Mouse (Mus musculus): ENCODE measurements around the gene Actr2. TPM values are rescaled to one million over a fixed set of nuclear protein-coding genes. Genes with fewer than 3 reads are reported as not detected.
"Not testable (repeated sequence)": the region's sequence is repeated elsewhere in the genome, so short reads cannot be mapped to it uniquely, and the experiment has no call there.

The Actr2 gene
- total and polyA plus RNA-seq, 3 experiments, result 18.1 to 75.8 (median 71.7) TPM

DNA sequence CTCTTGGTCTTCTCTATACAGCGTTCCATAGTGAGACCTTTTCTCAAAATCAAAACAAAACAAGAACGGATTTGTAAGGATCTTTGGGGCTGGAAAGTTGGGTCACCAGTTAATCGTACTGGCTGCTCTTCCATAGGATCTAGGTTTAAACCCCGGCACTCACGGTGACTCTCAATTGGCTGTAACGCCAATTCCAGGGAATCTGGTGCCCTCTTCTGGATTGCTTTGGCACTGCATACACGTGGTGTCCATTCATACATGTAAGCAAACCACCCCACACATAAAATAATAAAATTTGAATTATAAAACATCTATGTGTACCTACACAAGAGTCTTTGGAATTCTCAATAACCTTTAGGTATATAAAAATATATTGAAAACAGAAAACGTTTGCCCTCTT, 81.2 kb downstream of the Actr2 start:
- Histone ChIP-seq H3K27me3 (ENCODE audit: control insufficient read depth, insufficient read depth, low read length) (no peaks in the 10 kb centered on the region), H3K27ac (no peak overlapping the region), H3K4me1 (ENCODE audit: control insufficient read depth, insufficient read depth, low read length) (no peaks in the 10 kb centered on the region), H3K79me2 (replicated peaks; ENCODE audit: control insufficient read depth, insufficient read depth, low read length) (no peaks in the 10 kb centered on the region), H3K4me3 (no peak overlapping the region), H3K9ac (ENCODE audit: low read depth, low read length) (no peak overlapping the region), H3K36me3 (ENCODE audit: control insufficient read depth, insufficient read depth, low read length) (no peaks in the 10 kb centered on the region)
- 42% methylated on average over 8 of the region's 8 CpGs for WGBS
- TF ChIP-seq EP300 (IDR thresholded peaks at IDR 0.05; ENCODE audit: insufficient read depth, low read depth, low read length), result peak; percentile 61; the same call in 1 of the 2 replicates
- peak; percentile 91 for TF ChIP-seq CTCF (IDR thresholded peaks at IDR 0.05)
- TF ChIP-seq POLR2A (IDR thresholded peaks at IDR 0.05; ENCODE audit: insufficient read depth, low read depth, low read length), result no peak
- DNase-seq, result peak in 1 of 2 experiments; percentile 66
- intact Hi-C loops (cut with DNase I), result loop anchor here (1.0 kb wide), 2 partner anchors 111 to 201 kb away; no protein-coding TSS in a partner anchor

DNA sequence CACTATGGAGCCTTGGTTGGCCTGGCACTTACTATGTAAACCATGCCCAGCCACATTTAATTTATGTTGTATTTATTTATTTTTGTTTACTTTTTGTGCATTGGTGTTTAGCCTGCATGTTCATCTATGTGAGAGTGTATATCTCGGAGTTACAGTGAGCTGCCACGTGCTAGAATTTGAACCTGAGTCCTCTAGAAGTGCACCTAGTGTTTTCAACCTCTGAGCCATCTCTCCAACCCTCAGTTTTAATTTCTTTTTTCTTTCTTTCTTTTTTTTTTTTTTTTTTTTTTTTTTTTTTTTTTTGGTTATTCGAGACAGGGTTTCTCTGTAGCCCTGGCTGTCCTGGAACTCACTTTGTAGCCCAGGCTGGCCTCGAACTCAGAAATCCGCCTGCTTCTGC, 81.7 kb downstream of the Actr2 start:
- H3K27ac ChIP-seq, H3K4me3 ChIP-seq: not testable (repeated sequence)
- WGBS, result 95% methylated on average over 5 of the region's 5 CpGs

DNA sequence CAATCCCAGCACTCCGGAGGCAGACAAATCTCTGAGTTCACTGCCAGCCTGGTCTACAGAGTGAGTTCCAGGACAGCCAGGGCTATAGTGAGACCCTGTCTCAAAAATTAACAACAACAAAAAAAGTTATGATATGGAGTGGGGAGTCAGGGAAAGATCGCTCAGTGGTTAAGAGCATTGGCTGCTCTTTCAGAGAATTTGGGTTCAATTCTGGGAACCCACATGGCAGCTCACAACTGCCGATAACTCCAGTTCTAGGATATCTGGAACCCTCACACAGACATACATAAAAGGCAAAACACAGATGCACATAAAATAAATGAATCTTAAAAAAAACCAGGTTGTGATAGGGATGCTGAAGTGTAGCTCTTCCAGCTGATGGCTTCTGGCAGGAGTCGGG, 83.7 kb downstream of the Actr2 start:
- no peak for TF ChIP-seq CTCF (IDR thresholded peaks at IDR 0.05)
- TF ChIP-seq POLR2A (IDR thresholded peaks at IDR 0.05; ENCODE audit: insufficient read depth, low read depth, low read length), result no peak
- DNase-seq, result no peak
- Histone ChIP-seq H3K79me2 (replicated peaks; ENCODE audit: control insufficient read depth, insufficient read depth, low read length) (no peaks in the 10 kb centered on the region), H3K27ac (no peak overlapping the region), H3K27me3 (ENCODE audit: control insufficient read depth, insufficient read depth, low read length) (no peaks in the 10 kb centered on the region), H3K36me3 (ENCODE audit: control insufficient read depth, insufficient read depth, low read length) (no peaks in the 10 kb centered on the region), H3K4me1 (ENCODE audit: control insufficient read depth, insufficient read depth, low read length) (peaks cover 1% of the 10 kb centered on the region; the same call in 1 of the 2 replicates), H3K4me3 (no peak overlapping the region), H3K9ac (ENCODE audit: low read depth, low read length) (no peak overlapping the region)
- WGBS, result 91% methylated on average over 4 of the region's 4 CpGs
- intact Hi-C loops (cut with DNase I), result loop anchor here (5.0 kb wide), 1 partner anchor 42 kb away; no protein-coding TSS in a partner anchor

More for the DNA sequence above, 81.7 kb downstream of the Actr2 start:
- not testable (repeated sequence) for H3K9ac ChIP-seq (ENCODE audit: low read depth, low read length); H3K79me2 ChIP-seq (replicated peaks; ENCODE audit: control insufficient read depth, insufficient read depth, low read length); DNase-seq; H3K27me3 ChIP-seq (ENCODE audit: control insufficient read depth, insufficient read depth, low read length); H3K4me1 ChIP-seq (ENCODE audit: control insufficient read depth, insufficient read depth, low read length); H3K36me3 ChIP-seq (ENCODE audit: control insufficient read depth, insufficient read depth, low read length)
- intact Hi-C loops (cut with DNase I), result loop anchor here (1.0 kb wide), 2 partner anchors 111 to 201 kb away; no protein-coding TSS in a partner anchor

DNA sequence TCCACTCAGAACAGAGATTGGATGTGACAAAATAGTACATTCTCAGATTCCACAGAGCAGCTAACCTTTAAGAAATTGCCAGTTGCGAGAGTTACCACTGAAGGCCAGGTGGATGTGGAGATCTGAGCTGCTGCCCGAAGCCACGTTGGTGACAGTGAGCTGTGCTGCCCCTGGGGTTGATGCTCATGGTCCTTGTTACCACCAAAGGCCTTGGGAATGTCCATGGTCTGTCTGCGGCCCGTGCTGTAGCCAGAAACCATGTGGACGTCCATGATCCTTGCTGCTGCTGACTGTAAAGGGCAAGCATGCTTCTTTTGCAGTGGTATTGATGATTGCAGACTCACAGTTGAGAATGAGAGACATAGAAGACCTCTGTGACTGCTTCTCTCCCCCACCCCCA, 84.3 kb downstream of the Actr2 start:
- no peak overlapping the region for H3K4me3 ChIP-seq
- no peaks in the 10 kb centered on the region for H3K36me3 ChIP-seq (ENCODE audit: control insufficient read depth, insufficient read depth, low read length)
- no peaks in the 10 kb centered on the region for H3K79me2 ChIP-seq (replicated peaks; ENCODE audit: control insufficient read depth, insufficient read depth, low read length)
- intact Hi-C loops (cut with DNase I), result loop anchor here (5.0 kb wide), 1 partner anchor 41 kb away; no protein-coding TSS in a partner anchor
- TF ChIP-seq POLR2A (IDR thresholded peaks at IDR 0.05; ENCODE audit: insufficient read depth, low read depth, low read length) (no peak), EP300 (IDR thresholded peaks at IDR 0.05; ENCODE audit: insufficient read depth, low read depth, low read length) (no peak), CTCF (IDR thresholded peaks at IDR 0.05) (no peak)
- H3K4me1 ChIP-seq (ENCODE audit: control insufficient read depth, insufficient read depth, low read length), result peaks cover 1% of the 10 kb centered on the region; the same call in 1 of the 2 replicates
- no peak for DNase-seq
- no peak overlapping the region for H3K9ac ChIP-seq (ENCODE audit: low read depth, low read length)
- WGBS, result 87% methylated on average over 6 of the region's 6 CpGs
- no peaks in the 10 kb centered on the region for H3K27me3 ChIP-seq (ENCODE audit: control insufficient read depth, insufficient read depth, low read length)
- no peak overlapping the region for H3K27ac ChIP-seq

DNA sequence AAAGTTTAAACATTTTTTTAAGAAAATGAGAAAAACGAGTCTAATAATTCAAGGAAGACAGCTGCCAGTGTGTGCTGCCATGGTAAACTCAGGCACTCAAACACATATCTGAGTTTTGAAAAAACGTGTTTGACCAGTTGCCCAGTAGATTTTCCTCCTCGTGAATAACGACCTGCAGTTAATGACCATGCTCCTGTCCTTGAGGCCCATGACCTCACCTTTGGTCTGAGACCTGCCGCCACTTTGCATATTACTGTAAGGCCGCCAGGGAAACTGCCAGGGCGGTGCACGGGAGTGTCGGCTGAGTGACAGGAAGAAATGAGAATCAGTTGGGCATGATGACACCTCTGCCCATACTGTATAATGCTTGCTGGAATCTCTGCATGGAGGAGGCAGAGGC, 85.0 kb downstream of the Actr2 start:
- Histone ChIP-seq H3K27me3 (ENCODE audit: control insufficient read depth, insufficient read depth, low read length) (no peaks in the 10 kb centered on the region), H3K4me1 (ENCODE audit: control insufficient read depth, insufficient read depth, low read length) (peaks cover 1% of the 10 kb centered on the region; the same call in 1 of the 2 replicates), H3K36me3 (ENCODE audit: control insufficient read depth, insufficient read depth, low read length) (no peaks in the 10 kb centered on the region), H3K79me2 (replicated peaks; ENCODE audit: control insufficient read depth, insufficient read depth, low read length) (no peaks in the 10 kb centered on the region), H3K27ac (no peak overlapping the region), H3K9ac (ENCODE audit: low read depth, low read length) (no peak overlapping the region), H3K4me3 (no peak overlapping the region)
- DNase-seq, result no peak
- TF ChIP-seq POLR2A (IDR thresholded peaks at IDR 0.05; ENCODE audit: insufficient read depth, low read depth, low read length), result no peak
- TF ChIP-seq EP300 (IDR thresholded peaks at IDR 0.05; ENCODE audit: insufficient read depth, low read depth, low read length), result no peak
- no peak for TF ChIP-seq CTCF (IDR thresholded peaks at IDR 0.05)
- intact Hi-C loops (cut with DNase I), result loop anchor here (5.0 kb wide), 1 partner anchor 40 kb away; no protein-coding TSS in a partner anchor
- 78% methylated on average over 9 of the region's 9 CpGs for WGBS

DNA sequence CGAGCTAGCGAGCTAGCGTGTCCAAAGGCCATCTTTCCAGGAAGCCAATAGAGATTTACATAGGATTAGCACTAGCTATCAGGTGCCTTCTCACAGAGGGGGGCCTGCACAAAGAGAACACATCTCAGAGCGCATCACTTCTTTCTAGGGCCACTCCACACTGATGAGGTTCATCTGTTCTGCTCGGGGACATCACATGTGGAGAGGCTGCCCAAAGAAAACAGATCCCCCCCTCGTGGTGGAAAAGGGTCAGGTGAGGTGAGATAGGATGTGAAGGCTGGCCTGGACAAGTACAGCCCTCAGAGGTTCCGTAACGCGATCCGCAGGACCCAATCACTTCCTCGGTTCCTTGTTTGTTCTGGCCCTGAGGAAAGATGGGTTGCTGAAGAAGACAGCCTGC, 86.8 kb downstream of the Actr2 start:
- peak; percentile 31 to 35 for DNase-seq
- Histone ChIP-seq H3K9ac (ENCODE audit: low read depth, low read length) (no peak overlapping the region), H3K79me2 (replicated peaks; ENCODE audit: control insufficient read depth, insufficient read depth, low read length) (no peaks in the 10 kb centered on the region), H3K4me3 (no peak overlapping the region), H3K4me1 (ENCODE audit: control insufficient read depth, insufficient read depth, low read length) (peaks cover 1% of the 10 kb centered on the region; the same call in 1 of the 2 replicates), H3K36me3 (ENCODE audit: control insufficient read depth, insufficient read depth, low read length) (no peaks in the 10 kb centered on the region), H3K27ac (no peak overlapping the region), H3K27me3 (ENCODE audit: control insufficient read depth, insufficient read depth, low read length) (no peaks in the 10 kb centered on the region)
- intact Hi-C loops (cut with DNase I), result loop anchor here (5.0 kb wide), 1 partner anchor 39 kb away; no protein-coding TSS in a partner anchor
- TF ChIP-seq EP300 (IDR thresholded peaks at IDR 0.05; ENCODE audit: insufficient read depth, low read depth, low read length) (0 out of 2 replicates have a peak, but pooled peaks have one; percentile 48), POLR2A (IDR thresholded peaks at IDR 0.05; ENCODE audit: insufficient read depth, low read depth, low read length) (no peak), CTCF (IDR thresholded peaks at IDR 0.05) (peak; percentile 57)
- 37% methylated on average over 11 of the region's 11 CpGs for WGBS
